Mouse (Mus musculus) testis, postnatal 10 days (tissue): ENCODE results near the gene Cbln4.

Experiments used
- DNase-seq: peaks from one replicate; pipeline ENCODE4 v3.0.0; 2021; ENCODE audit warnings: low spot score

The Cbln4 gene

DNA sequence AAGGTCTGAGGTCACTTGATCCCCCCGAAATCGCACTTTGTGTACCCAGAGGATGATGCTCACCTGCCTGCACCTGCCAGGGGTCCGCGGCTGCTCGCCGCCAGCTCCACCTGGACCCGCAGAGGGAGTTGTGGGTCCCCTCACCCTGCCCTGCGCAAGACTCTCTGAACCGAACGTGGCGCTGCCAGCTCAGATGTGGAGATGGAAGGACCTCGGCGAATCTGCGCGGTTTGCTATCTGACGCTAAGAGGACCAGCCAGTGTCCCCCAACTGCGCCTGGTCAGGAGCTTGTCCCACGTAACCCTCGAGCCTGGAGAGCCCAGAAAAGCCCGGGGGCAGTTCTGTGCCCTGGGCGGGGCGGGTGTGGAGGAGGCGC, at the start of gene Cbln4:
Gene Cbln4 (minus strand): TSS at position 232 of the 376 bp plus-strand sequence.
- DNase-seq = no peak

DNA sequence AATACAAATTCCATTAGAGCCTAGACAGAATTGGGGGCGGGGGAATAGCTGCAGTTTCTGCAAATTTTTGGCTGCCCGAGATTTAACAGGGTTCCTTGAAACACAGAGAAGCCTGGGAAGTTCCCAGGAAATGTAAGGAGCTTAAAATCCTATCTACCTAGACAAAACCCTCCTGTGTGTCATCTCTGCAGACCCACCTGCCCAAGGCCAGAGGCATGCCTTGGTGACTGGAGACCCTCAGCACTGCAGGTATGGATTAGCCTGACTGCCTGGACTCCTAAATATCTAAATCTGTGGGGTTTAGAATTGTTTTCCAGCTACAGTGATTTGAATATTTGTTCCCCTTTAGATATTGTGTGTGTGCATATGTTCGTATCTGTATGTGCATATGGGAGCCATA, 35.3 kb upstream of the Cbln4 start:
- no peak for DNase-seq

DNA sequence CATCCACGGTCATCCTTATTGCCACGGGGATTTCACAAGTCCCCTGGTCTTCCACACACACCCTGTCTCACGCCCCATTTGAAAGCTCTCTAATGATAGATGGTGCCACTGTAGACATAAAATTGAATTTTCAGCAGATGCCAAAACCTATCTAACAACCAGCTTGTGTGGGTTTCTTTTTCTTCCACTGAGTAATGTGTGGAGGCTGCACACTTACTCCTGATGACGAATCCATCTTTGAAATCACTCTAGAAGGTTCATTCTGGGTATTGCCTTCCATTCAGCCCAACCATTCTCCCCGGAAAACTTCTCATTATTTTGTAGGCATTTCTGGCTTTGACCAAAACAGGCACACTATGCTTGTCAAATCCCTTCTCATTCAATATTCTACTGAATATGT, 33.0 kb upstream of the Cbln4 start:
- DNase-seq = no peak

DNA sequence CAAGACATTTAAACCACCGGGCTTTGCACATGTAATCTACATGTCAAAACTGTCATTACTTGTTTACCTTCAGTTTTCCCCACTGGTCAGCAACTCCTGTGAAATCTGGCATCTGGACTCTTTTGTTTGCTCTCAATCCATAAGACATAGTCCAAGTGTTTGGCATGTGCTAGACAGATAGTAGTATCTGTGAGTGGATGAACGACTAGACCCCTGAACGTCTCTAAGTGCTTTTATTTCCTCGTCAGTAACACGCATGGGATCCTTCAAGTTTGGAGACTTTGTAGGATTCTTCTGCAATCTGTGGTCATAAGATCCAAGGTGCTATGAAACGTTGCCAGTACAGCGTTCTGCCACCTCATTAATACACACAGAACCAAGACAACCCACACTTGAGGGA, 19.6 kb upstream of the Cbln4 start:
- no peak for DNase-seq

DNA sequence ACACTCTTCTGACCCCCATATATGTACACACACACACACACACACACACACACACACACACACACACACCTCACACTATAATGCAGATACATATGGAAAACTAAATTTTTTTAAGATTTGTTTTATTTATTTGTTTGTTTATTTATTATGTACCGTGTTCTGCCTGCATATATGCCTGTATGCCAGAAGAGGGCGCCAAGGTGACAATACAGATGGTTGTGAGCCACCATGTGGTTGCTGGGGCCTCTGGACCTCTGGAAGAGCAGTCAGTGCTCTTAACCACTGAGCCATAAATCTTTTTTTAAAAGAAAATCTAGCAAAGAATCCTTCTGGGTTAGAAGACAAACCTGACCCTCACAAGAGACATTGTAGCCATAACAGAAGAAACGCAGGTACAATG, 16.5 kb upstream of the Cbln4 start:
- DNase-seq = no peak

DNA sequence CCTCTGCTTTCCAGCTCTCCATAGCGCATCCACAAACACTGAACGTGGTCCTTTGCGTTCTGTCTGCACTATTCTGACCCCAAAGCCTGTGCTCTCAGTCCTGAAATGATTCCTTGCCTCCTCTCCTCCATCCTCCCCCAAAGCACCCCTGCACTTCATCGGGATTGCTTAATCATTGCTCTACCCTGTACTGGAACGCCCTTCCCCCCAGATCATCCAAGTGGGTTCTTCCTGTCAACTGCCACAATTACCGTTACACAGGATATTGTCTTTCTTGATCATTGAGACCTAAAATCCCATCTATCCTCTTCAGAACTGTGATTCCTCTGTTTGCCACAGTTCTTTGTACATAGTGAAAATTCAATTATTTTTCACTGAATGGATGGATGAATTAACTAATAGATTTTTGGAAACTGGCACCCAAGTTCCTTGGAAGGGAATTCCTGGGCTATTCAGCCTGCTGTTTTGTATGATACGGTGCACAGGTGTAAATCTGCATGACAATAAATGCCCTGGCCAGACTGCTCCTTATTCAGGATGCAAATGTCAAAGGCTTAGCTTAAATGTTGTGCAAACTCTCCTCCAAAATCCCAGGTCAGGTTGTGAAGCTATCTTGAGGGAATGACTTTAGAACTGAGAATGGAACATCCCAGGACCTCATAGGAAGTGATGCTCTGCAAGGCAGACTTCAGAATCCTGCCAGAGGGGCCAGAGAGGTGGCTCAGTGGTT, 15.8 kb upstream of the Cbln4 start:
- no peak for DNase-seq

DNA sequence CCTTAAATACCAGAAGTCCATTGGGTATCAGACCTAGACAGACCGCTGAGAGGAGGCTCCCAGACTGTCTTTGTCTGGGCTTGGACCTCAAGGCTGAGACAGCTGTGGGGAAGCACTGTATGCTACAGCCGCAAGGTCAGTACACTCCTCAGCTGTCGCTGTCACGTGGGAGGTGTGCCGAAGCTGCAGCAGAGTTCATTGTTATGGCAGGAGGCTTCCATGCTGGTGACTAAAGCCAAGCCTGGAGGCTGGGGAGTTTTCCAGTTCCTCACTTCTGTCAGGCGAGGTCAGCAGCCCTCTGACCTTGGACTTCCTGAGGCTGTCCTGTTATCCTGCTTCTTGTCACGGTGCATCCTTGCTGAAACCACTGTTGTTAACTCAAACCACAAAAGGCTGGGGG, 2.7 kb upstream of the Cbln4 start:
- peak; percentile 48 for DNase-seq

DNA sequence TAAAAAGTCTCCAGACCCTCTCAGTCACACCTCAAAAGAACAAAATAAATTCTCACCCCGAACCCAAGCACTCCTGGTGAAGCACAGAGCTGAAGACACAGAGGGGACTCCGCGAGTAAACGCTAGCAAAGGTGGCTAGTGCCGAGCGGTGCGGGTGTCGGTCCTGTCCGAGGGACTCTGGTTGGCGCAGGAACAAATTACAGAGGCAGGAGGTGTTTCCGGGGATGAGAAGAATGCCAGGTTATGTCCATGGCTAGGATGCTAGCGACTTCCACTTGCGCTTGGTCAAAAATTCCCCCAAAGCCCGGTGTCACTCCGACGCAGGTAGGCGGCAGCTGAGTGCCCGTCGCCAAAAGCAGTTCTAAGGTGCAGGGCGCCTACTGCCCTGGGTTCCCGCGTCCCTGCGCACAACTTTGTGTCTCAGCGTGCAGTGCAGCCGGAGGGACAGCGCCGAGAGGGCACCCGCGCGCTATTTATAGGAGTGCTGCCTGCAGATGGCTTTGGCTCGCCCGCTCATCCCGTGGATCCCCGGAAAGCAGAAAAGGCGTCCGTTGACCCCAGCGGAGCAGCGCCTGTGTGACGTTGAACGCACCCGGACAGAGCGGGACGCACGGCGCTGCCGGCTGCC, 545 bp downstream of the Cbln4 start:
- no peak for DNase-seq

DNA sequence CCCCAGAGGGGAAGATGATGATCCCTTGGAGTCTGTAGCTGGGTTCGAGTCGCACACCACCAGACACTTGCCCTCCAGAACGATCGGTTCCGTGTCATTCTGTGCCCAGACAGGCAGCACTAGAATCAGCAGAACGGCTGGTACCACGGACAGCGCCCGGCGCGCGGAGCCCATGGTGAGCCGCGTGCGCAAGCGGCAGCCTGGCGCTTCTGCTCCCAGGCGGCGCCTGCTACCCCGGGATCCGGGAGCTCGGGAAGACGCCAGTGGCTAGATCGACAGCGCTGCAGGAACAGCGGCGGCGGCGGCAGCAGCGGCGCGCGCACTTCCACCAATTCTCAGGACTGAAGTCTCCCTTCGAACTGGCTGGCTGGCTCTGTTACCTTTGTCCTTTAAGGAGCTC, 1.1 kb downstream of the Cbln4 start:
- peak; percentile 93 for DNase-seq

DNA sequence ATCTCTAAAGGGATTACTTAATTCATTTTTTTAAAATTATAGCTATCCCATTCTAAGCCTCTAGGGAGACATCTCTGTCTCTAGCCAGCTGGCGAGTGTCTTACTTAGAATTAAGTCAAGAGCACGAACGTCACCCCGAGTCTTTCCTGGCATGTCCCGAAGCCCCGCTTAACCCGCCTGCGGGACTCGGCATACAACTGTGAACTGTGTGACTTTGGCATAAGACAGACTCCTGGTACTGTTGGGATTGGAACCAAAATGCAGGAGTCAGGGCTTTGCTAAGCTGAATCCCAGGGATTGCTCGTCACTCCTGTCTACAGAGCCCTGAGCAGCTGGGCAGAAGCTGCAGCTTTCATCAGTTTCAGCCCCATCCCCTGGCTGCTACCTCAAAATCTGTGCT, 2.4 kb downstream of the Cbln4 start:
- DNase-seq = no peak

DNA sequence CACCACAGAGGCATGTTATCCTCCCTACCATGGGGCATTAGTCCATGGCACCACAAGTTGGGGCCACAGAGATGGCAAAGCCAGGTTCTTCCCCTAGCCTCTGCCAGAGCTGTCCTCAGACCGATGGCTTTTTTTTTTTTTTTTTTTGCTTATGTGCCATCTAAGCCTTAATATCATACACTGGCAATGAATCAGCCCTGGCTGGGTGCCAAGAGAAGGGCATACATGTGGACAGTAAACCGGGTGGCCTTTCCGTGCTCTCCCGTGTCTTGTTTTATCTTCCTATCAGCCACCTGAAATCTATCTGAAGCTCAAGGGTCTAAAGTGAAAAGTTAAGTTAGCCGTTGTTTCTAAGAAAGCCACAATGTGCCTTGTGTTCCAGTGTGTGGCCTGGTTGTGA, 3.7 kb downstream of the Cbln4 start:
- DNase-seq = peak; percentile 50

DNA sequence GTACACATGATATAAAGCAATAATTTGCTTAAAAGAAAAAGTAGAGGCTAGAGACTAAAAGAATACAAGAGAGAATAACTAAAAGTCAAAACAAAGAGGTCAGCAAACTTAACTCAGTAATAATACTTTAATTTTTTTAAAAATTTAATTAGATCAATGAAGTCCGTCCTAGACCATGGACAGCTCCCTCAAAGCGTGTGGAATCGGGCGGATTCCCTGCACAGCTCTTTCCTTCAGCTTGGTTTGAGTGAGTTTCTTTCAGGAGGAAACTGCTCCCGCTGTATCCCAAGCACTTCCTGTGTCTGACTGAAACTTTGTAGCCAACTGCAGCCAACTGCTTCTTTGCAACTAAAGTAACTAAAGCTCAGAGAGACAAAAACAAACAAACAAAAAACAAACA, 9.0 kb downstream of the Cbln4 start:
- no peak for DNase-seq

DNA sequence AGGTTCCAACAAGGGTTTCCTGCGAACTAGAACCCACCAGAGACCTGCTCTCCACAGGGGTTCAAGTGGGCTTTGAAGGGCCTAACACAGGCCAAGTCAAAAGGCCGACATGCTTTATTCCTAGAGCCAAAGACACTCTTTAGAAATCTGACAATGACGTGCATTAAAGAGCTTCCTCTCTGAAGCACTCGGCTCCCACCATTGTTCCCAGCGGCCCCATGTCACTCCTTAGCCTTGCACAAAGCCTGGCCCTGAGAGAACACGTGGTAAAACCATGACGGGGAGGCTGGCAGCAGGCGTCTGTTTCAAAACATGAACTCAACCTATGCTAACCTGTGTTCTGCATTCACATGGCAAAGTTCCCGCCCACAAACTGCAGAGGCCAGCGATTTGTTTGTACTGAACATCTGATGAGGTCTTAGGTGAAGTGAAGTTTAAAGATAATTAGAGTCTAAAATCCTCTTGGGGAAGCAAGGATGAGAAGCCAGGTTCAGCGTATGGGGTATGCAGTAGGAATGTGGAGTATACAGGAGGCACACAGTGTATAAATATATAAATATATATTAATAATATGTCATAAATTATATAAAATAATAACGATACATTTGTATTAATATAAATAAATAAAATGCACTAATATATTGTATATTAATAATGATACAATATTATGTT, 17.7 kb downstream of the Cbln4 start:
- DNase-seq = no peak

DNA sequence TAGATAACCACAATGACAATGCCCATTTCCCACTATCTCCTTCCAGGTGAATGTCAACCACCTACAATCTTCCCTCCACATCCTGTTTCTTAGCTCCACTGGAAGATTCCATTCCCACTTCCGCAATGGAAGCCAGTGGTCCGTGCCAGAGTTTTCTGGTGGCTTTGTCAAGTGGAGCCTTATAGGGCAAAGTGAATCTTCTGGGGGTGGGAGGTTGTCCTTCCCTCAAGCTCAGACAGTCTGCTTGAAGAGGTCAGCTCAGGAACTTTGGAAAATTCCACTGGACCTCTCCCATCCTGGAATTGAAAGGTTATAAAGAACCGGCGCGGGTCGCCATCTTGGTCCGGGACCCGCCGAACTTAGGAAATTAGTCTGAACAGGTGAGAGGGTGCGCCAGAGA, 36.5 kb downstream of the Cbln4 start:
- no peak for DNase-seq

DNA sequence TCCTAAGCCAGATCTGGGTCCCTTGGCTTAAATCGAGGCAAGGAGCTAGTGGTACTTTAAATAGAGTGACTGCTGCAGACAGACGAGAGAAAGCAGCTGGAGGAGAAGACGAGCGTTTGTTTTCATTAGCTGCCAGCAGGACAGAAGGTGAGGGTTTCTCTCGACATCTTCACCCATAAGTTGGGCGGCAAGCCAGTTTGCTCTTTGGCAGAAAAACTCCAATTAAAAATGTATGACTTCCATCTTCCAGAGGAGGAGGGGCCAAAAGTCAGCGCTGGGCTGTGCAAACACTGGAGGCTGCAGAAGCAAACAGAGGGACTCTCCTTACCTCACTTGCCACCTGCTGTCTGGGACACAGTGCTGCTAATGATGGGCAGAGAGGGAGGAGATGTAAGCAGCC, 37.3 kb downstream of the Cbln4 start:
- DNase-seq = peak; percentile 58

DNA sequence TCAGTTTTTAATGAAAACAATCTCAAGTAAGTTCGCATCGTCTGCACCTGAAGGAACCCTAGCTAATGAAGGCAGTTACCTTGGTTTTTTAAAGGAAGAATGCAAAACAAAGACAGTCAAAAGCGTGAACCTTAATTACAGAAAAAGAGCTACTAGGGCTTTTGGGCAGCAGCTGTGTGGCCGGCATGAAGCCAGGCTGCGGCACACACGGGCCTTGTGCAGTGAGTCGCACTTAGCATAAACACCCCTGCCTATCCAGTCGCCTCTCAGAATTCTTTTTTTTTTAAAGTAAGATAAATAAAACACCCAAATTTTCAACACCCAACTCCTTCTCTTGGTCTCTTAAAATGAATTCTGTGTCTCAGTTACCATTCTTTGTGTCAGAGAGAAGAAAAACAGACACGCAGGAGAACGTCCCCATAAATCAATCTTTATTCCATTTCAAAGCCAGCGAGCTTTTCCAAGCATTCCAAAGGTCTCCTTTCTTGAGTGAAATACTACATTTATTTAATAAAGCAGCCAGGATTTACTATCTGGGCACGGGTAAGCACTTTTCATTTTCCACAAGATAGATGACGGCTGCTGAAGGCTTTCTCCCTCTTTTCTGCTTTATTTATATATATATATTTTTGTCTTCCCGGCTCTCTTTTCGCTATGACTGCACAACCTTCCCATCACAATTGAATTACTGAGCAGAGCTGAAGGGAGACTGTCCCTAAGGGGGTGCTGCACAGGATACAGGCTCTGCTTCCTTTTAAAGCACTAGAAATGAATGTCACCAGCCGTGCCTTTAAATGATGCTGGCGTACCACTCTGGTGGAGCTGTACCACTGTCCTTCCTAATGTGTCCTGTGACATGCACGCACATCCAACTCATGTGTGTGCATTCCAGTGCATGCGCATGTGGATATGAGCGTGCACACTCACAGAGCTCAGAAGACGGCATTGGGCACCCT, 39.0 kb downstream of the Cbln4 start:
- no peak for DNase-seq

DNA sequence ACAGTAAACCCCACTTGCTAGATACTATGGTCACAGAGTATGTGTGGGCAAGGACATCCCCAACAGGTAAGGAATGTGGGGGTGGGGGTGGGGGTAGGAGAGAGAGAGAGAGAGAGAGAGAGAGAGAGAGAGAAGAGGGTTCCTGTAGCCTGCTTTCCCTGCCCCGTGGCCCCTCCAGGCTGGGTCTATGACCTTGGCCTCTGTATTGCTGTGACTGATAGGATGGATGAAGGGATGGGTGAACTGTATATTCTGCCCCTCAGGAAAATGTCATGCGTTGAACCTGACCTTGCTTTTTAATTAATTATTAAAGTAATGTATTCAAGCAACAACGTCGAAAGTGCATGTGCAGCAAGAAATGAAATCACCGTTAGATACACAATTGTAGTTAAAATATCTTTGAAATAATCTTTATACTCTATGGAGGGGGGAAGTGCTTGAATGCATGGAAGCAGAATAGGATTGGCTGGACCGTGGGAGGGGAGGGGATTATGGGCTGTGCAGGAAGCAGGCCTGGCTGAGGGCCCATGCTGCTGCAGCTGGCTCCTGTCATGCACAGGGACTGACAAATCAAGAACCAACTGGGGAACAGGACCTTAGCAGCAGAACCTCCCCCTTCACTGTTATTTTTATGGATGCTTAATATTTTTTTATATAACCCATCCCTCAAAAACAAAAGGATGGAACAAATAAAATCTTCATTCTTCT, 46.1 kb downstream of the Cbln4 start:
- DNase-seq = no peak

DNA sequence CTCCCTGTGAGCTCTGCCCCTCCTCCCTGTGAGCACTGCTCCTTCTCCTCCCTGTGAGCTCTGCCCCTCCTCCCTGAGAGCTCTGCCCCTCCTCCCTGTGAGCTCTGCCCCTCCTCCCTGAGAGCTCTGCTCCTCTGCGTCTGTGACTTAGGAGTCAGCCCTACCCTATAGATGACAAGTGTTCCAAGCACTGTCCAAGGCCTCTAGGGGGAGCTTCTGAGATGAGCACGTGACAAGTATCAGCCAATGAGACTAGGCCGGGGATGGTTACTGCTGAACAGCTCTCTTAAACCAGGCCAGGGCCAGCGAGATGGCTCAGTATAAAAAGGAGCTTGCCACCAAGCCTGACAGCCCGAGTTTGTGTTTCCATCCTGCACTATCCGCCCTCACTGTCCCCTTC, 48.4 kb downstream of the Cbln4 start:
- no peak for DNase-seq

DNA sequence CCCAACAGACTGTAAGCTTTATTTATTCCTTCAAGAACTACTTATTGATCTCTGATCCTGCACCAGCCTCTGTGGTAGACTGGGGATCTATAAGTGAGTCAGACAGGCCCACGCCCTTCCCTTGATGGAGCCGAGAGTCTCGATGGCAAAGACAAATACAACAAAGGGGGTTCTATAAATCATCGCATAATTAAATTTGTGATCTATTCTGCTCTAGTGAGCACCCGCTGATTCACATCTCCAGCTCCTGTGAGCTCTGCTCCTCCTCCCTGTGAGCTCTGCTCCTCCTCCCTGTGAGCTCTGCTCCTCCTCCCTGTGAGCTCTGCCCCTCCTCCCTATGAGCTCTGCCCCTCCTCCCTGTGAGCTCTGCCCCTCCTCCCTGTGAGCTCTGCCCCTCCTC, 49.0 kb downstream of the Cbln4 start:
- no peak for DNase-seq

DNA sequence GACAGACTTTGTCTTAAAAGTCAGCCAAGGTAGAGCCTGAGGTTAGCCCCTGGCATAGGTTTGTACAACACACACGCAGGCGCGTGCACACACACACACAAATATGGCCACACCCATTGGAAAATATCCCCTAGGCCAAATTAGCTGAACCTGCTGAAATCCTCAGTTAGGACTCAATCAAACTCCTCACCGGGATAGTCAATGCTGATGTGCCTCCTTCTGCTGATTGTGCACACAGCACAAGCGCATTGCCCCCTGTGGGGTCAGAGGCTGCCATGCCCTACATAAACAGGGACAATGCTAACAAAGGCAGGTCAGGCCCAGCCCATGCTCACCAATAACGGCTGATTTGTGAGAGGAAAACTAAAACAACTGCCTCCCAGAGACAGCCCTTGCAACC, 56.6 kb downstream of the Cbln4 start:
- DNase-seq = no peak
